Mouse (Mus musculus): ENCODE results near the gene Kctd11. TPM values are rescaled to one million over a fixed set of nuclear protein-coding genes. Genes with fewer than 3 reads are reported as not detected.

Kctd11 gene
- polyA plus RNA-seq, 2 experiments, result 5.1 to 6.5 TPM

GRCm38 (mm10) chr11:69836703-69837576 is 44.3 kb downstream of the Kctd11 start:
- Histone ChIP-seq H3K9me3 (ENCODE audit: control insufficient read depth, low read length) (no peaks in the 10 kb centered on the region), H3K4me1 (ENCODE audit: control insufficient read depth, insufficient read depth, low read length) (peaks cover 37% of the 10 kb centered on the region), H3K36me3 (ENCODE audit: control insufficient read depth, insufficient read depth, low read length) (peaks cover 24% of the 10 kb centered on the region), H3K27me3 (ENCODE audit: control insufficient read depth, insufficient read depth, low read length) (peaks cover 5% of the 10 kb centered on the region; the same call in 1 of the 2 replicates), H3K4me3 (replicated peaks; ENCODE audit: low read length) (peak overlapping the region; percentile 73), H3K4me2 (replicated peaks; ENCODE audit: low read depth, low read length, severe bottlenecking) (peak overlapping the region; percentile 95), H3K9ac (ENCODE audit: low read depth, low read length, severe bottlenecking) (peak overlapping the region; percentile 71), H3K27ac (replicated peaks; ENCODE audit: low read depth, low read length) (peak overlapping the region; percentile 79)
- TF ChIP-seq POLR2A (IDR thresholded peaks at IDR 0.05; ENCODE audit: borderline replicate concordance, extremely low read depth, insufficient read depth, insufficient read length), result no peak
- 1% methylated on average over 38 of the region's 52 CpGs for WGBS
- ATAC-seq (ENCODE audit: low FRiP score, low read depth) (no peak), DNase-seq (ENCODE audit: low spot score) (peak; percentile 37)

- H3K4me2 ChIP-seq (replicated peaks; ENCODE audit: low read depth, low read length, severe bottlenecking), result peak overlapping the region; percentile 95
- no peaks in the 10 kb centered on the region for H3K9me3 ChIP-seq (ENCODE audit: control insufficient read depth, low read length)
- no peak for TF ChIP-seq POLR2A (IDR thresholded peaks at IDR 0.05; ENCODE audit: borderline replicate concordance, extremely low read depth, insufficient read depth, insufficient read length)
- H3K27ac ChIP-seq (replicated peaks; ENCODE audit: low read depth, low read length), result no peak overlapping the region
- ATAC-seq (ENCODE audit: low FRiP score, low read depth), result no peak
- H3K27me3 ChIP-seq (ENCODE audit: control insufficient read depth, insufficient read depth, low read length), result peaks cover 5% of the 10 kb centered on the region; the same call in 1 of the 2 replicates
- H3K9ac ChIP-seq (ENCODE audit: low read depth, low read length, severe bottlenecking), result peak overlapping the region; percentile 71
- peaks cover 31% of the 10 kb centered on the region for H3K36me3 ChIP-seq (ENCODE audit: control insufficient read depth, insufficient read depth, low read length)
- no peak for DNase-seq (ENCODE audit: low spot score)
- peaks cover 37% of the 10 kb centered on the region for H3K4me1 ChIP-seq (ENCODE audit: control insufficient read depth, insufficient read depth, low read length)
- H3K4me3 ChIP-seq (replicated peaks; ENCODE audit: low read length), result peak overlapping the region; percentile 73
- WGBS, result 10% methylated on average over 4 of the region's 4 CpGs
Observed at GRCm38 (mm10) chr11:69835966-69836335, 45.3 kb downstream of the Kctd11 start.

GRCm38 (mm10) chr11:69835326-69835965 is 45.8 kb downstream of the Kctd11 start:
- H3K27me3 ChIP-seq (ENCODE audit: control insufficient read depth, insufficient read depth, low read length), result peaks cover 5% of the 10 kb centered on the region; the same call in 1 of the 2 replicates
- TF ChIP-seq POLR2A (IDR thresholded peaks at IDR 0.05; ENCODE audit: borderline replicate concordance, extremely low read depth, insufficient read depth, insufficient read length), result no peak
- H3K9me3 ChIP-seq (ENCODE audit: control insufficient read depth, low read length), result no peaks in the 10 kb centered on the region
- 14% methylated on average over 9 of the region's 9 CpGs for WGBS
- no peak overlapping the region for H3K27ac ChIP-seq (replicated peaks; ENCODE audit: low read depth, low read length)
- DNase-seq (ENCODE audit: low spot score), result peak; percentile 7
- peak overlapping the region; percentile 95 for H3K4me2 ChIP-seq (replicated peaks; ENCODE audit: low read depth, low read length, severe bottlenecking)
- H3K4me3 ChIP-seq (replicated peaks; ENCODE audit: low read length), result peak overlapping the region; percentile 73
- ATAC-seq (ENCODE audit: low FRiP score, low read depth), result no peak
- peaks cover 37% of the 10 kb centered on the region for H3K4me1 ChIP-seq (ENCODE audit: control insufficient read depth, insufficient read depth, low read length)
- H3K9ac ChIP-seq (ENCODE audit: low read depth, low read length, severe bottlenecking), result peak overlapping the region; percentile 71; the same call in 1 of the 2 replicates
- peaks cover 33% of the 10 kb centered on the region for H3K36me3 ChIP-seq (ENCODE audit: control insufficient read depth, insufficient read depth, low read length)

GRCm38 (mm10) chr11:69834001-69834549 is 47.1 kb downstream of the Kctd11 start:
- ATAC-seq (ENCODE audit: low FRiP score, low read depth), result no peak
- Histone ChIP-seq H3K4me2 (replicated peaks; ENCODE audit: low read depth, low read length, severe bottlenecking) (peak overlapping the region; percentile 95), H3K9ac (ENCODE audit: low read depth, low read length, severe bottlenecking) (peak overlapping the region; percentile 68), H3K4me3 (replicated peaks; ENCODE audit: low read length) (peak overlapping the region; percentile 73), H3K9me3 (ENCODE audit: control insufficient read depth, low read length) (no peaks in the 10 kb centered on the region), H3K27ac (replicated peaks; ENCODE audit: low read depth, low read length) (no peak overlapping the region), H3K27me3 (ENCODE audit: control insufficient read depth, insufficient read depth, low read length) (peaks cover 5% of the 10 kb centered on the region; the same call in 1 of the 2 replicates), H3K36me3 (ENCODE audit: control insufficient read depth, insufficient read depth, low read length) (peaks cover 34% of the 10 kb centered on the region), H3K4me1 (ENCODE audit: control insufficient read depth, insufficient read depth, low read length) (peaks cover 31% of the 10 kb centered on the region)
- no peak for TF ChIP-seq POLR2A (IDR thresholded peaks at IDR 0.05; ENCODE audit: borderline replicate concordance, extremely low read depth, insufficient read depth, insufficient read length)
- 7% methylated on average over 43 of the region's 48 CpGs for WGBS
- peak; percentile 21 for DNase-seq (ENCODE audit: low spot score)

GRCm38 (mm10) chr11:69833554-69833953 is 47.7 kb downstream of the Kctd11 start:
- no peak for TF ChIP-seq POLR2A (IDR thresholded peaks at IDR 0.05; ENCODE audit: borderline replicate concordance, extremely low read depth, insufficient read depth, insufficient read length)
- Histone ChIP-seq H3K4me3 (replicated peaks; ENCODE audit: low read length) (peak overlapping the region; percentile 73), H3K27me3 (ENCODE audit: control insufficient read depth, insufficient read depth, low read length) (peaks cover 5% of the 10 kb centered on the region; the same call in 1 of the 2 replicates), H3K27ac (replicated peaks; ENCODE audit: low read depth, low read length) (no peak overlapping the region), H3K36me3 (ENCODE audit: control insufficient read depth, insufficient read depth, low read length) (peaks cover 37% of the 10 kb centered on the region), H3K9ac (ENCODE audit: low read depth, low read length, severe bottlenecking) (peak overlapping the region; percentile 68), H3K9me3 (ENCODE audit: control insufficient read depth, low read length) (no peaks in the 10 kb centered on the region), H3K4me2 (replicated peaks; ENCODE audit: low read depth, low read length, severe bottlenecking) (peak overlapping the region; percentile 95), H3K4me1 (ENCODE audit: control insufficient read depth, insufficient read depth, low read length) (peaks cover 30% of the 10 kb centered on the region)
- WGBS, result 61% methylated on average over 8 of the region's 8 CpGs
- DNase-seq (ENCODE audit: low spot score) (no peak), ATAC-seq (ENCODE audit: low FRiP score, low read depth) (no peak)
